Mouse (Mus musculus) cerebellum, adult 2 months (tissue): Measurements from ENCODE around the gene Dynlt1b.
"Not testable (repeated sequence)": the region's sequence is repeated elsewhere in the genome, so short reads cannot be mapped to it uniquely, and the experiment has no call there.

ENCODE experiments used
- CTCF ChIP-seq: fragments of 200-500 bp; IDR thresholded peaks from 2 replicates; pipeline ENCODE4 v1.5.1; 2011; ENCODE audit warnings: low read depth, mild to moderate bottlenecking, control low read depth, low read length, moderate library complexity, borderline replicate concordance; ENCODE audit not compliant: insufficient read depth
- POLR2A ChIP-seq: fragments of 200-500 bp; IDR thresholded peaks from 2 replicates; pipeline ENCODE4 v1.6.1; 2011; ENCODE audit warnings: low read length, control low read depth, borderline replicate concordance; ENCODE audit not compliant: insufficient read depth

GRCm38 (mm10) chr17:6389463-6389862 lies 40.4 kb upstream of the Dynlt1b start:
- not testable (repeated sequence) for TF ChIP-seq CTCF, POLR2A
